Mouse (Mus musculus) limb, embryonic 14.5 days (tissue): ENCODE measurements around the gene Odf3l1. TPM values are rescaled to one million over a fixed set of nuclear protein-coding genes. Genes with fewer than 3 reads are reported as not detected.

Source experiments
- ATAC-seq: fragments of 200-750 bp; cut with Nextera tagmentation; 2 replicates; pipeline ENCODE4 v1.8.0; 2017; ENCODE audit warnings: low read depth, moderate number of reproducible peaks, moderate TSS enrichment; ENCODE audit not compliant: low FRiP score
- DNase-seq: peaks from one replicate; pipeline ENCODE4 v3.0.0-alpha.2; 2015; ENCODE audit warnings: low spot score
- H3K27ac ChIP-seq: fragments of 300-500 bp; sonication (generic); replicated peaks from 2 replicates; pipeline ENCODE4 v1.5.1; 2014; ENCODE audit warnings: low read depth, mild to moderate bottlenecking, low read length, moderate library complexity, mixed read lengths
- H3K27me3 ChIP-seq: fragments of 300-500 bp; sonication (generic); 2 replicates; pipeline ENCODE4 v1.6.1; 2014; ENCODE audit warnings: low read length, mixed read lengths; ENCODE audit not compliant: control insufficient read depth, insufficient read depth
- H3K36me3 ChIP-seq: fragments of 300-500 bp; sonication (generic); 2 replicates; pipeline ENCODE4 v1.6.1; 2014; ENCODE audit warnings: mild to moderate bottlenecking, low read length, moderate library complexity, mixed read lengths; ENCODE audit not compliant: control insufficient read depth, insufficient read depth
- H3K4me1 ChIP-seq: fragments of 300-500 bp; sonication (generic); 2 replicates; pipeline ENCODE4 v1.6.1; 2014; ENCODE audit warnings: antibody characterized with exemption, low read length, mixed read lengths; ENCODE audit not compliant: control insufficient read depth, insufficient read depth
- H3K4me2 ChIP-seq: fragments of 300-500 bp; sonication (generic); replicated peaks from 2 replicates; pipeline ENCODE4 v1.6.1; 2014; ENCODE audit warnings: low read depth, mild to moderate bottlenecking, low read length, moderate library complexity; ENCODE audit not compliant: severe bottlenecking
- H3K4me3 ChIP-seq: fragments of 300-500 bp; sonication (generic); replicated peaks from 2 replicates; pipeline ENCODE4 v1.5.1; 2014; ENCODE audit warnings: low read length
- H3K9ac ChIP-seq: fragments of 300-500 bp; sonication (generic); 2 replicates; pipeline ENCODE4 v1.6.1; 2014; ENCODE audit warnings: mild to moderate bottlenecking, low read depth, low read length, moderate library complexity; ENCODE audit not compliant: severe bottlenecking
- H3K9me3 ChIP-seq: fragments of 300-500 bp; sonication (generic); 2 replicates; pipeline ENCODE4 v1.6.1; 2016; ENCODE audit warnings: low read length; ENCODE audit not compliant: control insufficient read depth
- POLR2A ChIP-seq: fragments of 200-500 bp; IDR thresholded peaks from 2 replicates; pipeline ENCODE4 v1.8.0; 2012; ENCODE audit warnings: inconsistent platforms, mild to moderate bottlenecking, moderate library complexity, borderline replicate concordance; ENCODE audit not compliant: insufficient read depth, insufficient read length; ENCODE audit errors: extremely low read depth
- WGBS: fragments of 180-500 bp; shearing (Covaris S2); extraction: QIAGEN DNeasy Blood & Tissue Kit; methylation state at CpG from one replicate; pipeline ENCODE4 v1.1.7; 2014; 5-methylcytosine and 5-hydroxymethylcytosine counted together
- polyA plus RNA-seq, 2 experiments: library from polyadenylated mRNA; depleted of rRNA in 1 of 2; stranded (reverse) in 1 of 2; unstranded in 1 of 2; fragments of >200 nt; fragmentation: Nextera tagmentation in 1 of 2; extraction: Ambion mirVana in 1 of 2; gene quantifications; 2 replicates each; pipeline versions ENCODE4 v1.2.1 to v1.2.3; 2012 to 2014

Odf3l1 gene
- polyA plus RNA-seq, 2 experiments = 1.7 to 2.6 TPM

GRCm38 (mm10) chr9:56868292-56868691 is 3.8 kb upstream of the Odf3l1 start:
- no peak for TF ChIP-seq POLR2A
- peaks cover 88% of the 10 kb centered on the region for H3K4me1 ChIP-seq
- H3K27ac ChIP-seq = peak overlapping the region; percentile 82
- H3K27me3 ChIP-seq = no peaks in the 10 kb centered on the region
- H3K4me2 ChIP-seq = peak overlapping the region; percentile 54
- H3K36me3 ChIP-seq = peaks cover 8% of the 10 kb centered on the region
- DNase-seq = peak; percentile 92
- WGBS = 14% methylated on average over 5 of the region's 6 CpGs
- peak overlapping the region; percentile 68 for H3K4me3 ChIP-seq
- H3K9me3 ChIP-seq = no peaks in the 10 kb centered on the region
- peak overlapping the region; percentile 77 for H3K9ac ChIP-seq
- peak; percentile 82 for ATAC-seq

DNA sequence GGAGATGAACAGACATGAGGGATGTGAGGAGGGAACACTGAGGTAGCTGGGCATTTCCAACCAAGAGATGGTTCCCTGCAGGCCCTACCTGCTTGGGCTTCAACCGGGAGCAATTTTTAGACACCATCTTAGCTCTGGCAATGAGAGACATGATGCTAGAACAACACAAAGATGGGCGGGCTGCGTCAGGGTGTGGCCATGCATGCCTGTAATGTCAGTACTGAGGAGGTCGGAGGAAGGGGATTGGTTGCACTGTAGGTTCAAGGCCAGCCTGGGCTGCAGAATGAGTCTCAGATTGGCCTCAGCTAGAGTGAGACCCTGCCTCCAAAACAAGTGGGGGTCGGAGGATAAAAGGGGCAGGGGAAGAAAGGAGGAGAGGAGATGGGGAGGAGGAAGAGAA is 2.0 kb upstream of the Odf3l1 start:
- TF ChIP-seq POLR2A = no peak
- peaks cover 8% of the 10 kb centered on the region for H3K36me3 ChIP-seq
- 75% methylated on average over 5 of the region's 5 CpGs for WGBS
- no peaks in the 10 kb centered on the region for H3K27me3 ChIP-seq
- H3K27ac ChIP-seq = peak overlapping the region; percentile 82
- peaks cover 77% of the 10 kb centered on the region for H3K4me1 ChIP-seq
- no peaks in the 10 kb centered on the region for H3K9me3 ChIP-seq
- no peak for DNase-seq
- H3K4me3 ChIP-seq = peak overlapping the region; percentile 68
- ATAC-seq = no peak
- peak overlapping the region; percentile 54 for H3K4me2 ChIP-seq
- peak overlapping the region; percentile 77 for H3K9ac ChIP-seq

- H3K27me3 ChIP-seq = no peaks in the 10 kb centered on the region
- peak overlapping the region; percentile 54 for H3K4me2 ChIP-seq
- H3K4me1 ChIP-seq = peaks cover 74% of the 10 kb centered on the region
- peak overlapping the region; percentile 68 for H3K4me3 ChIP-seq
- ATAC-seq (no peak), DNase-seq (no peak)
- peaks cover 8% of the 10 kb centered on the region for H3K36me3 ChIP-seq
- no peak for TF ChIP-seq POLR2A
- peak overlapping the region; percentile 82 for H3K27ac ChIP-seq
- 59% methylated on average over 11 of the region's 11 CpGs for WGBS
- H3K9ac ChIP-seq = peak overlapping the region; percentile 77
- no peaks in the 10 kb centered on the region for H3K9me3 ChIP-seq
These were observed 1.4 kb upstream of the Odf3l1 start for GRCm38 (mm10) chr9:56865673-56866400.

GRCm38 (mm10) chr9:56864832-56865231 is 353 bp upstream of the Odf3l1 start, which contains the start of gene Cspg4:
Gene Cspg4 (plus strand): TSS chr9:56865033.
- Histone ChIP-seq H3K4me2 (peak within 1 kb of the TSS; percentile 54), H3K36me3 (peaks cover 3% of the 10 kb centered on the region; the same call in 1 of the 2 replicates), H3K4me3 (peak within 1 kb of the TSS; percentile 68), H3K4me1 (peaks cover 69% of the 10 kb centered on the region), H3K9ac (peak within 1 kb of the TSS; percentile 77), H3K9me3 (no peaks in the 10 kb centered on the region), H3K27me3 (no peaks in the 10 kb centered on the region), H3K27ac (peak within 1 kb of the TSS; percentile 82)
- WGBS = under 1% methylated on average over 15 of the region's 24 CpGs
- ATAC-seq = peak; percentile 71
- no peak for TF ChIP-seq POLR2A
- peak; percentile 83 for DNase-seq

DNA sequence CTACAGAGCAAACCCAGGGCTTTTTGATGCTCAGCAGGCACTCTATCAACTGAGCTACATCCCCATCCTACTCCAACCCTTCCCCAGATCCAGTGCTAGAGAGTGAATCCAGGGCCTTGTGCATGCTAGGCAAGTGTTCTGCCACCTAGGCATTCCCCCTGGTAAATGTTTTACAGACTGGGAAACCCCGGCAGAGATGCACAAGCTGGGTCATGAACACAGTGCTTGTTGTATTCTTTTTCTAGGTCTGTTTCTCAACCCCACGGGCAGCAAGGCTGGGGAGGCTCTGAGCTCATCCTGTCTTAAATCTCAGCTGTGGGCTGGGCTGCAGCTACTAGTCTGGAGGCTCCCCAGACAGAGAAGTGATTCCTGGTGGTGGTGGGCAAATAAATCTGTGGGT is 1.6 kb downstream of the Odf3l1 start:
- H3K27me3 ChIP-seq = no peaks in the 10 kb centered on the region
- H3K4me1 ChIP-seq = peaks cover 49% of the 10 kb centered on the region
- no peak overlapping the region for H3K27ac ChIP-seq
- no peak for DNase-seq
- no peaks in the 10 kb centered on the region for H3K36me3 ChIP-seq
- H3K4me3 ChIP-seq = no peak overlapping the region
- no peak overlapping the region for H3K9ac ChIP-seq
- H3K9me3 ChIP-seq = no peaks in the 10 kb centered on the region
- no peak overlapping the region for H3K4me2 ChIP-seq
- ATAC-seq = no peak
- 39% methylated on average over 2 of the region's 2 CpGs for WGBS
- no peak for TF ChIP-seq POLR2A
